Mouse (Mus musculus) G1E-ER4 (cell line): ENCODE measurements around the gene Stam. TPM values are rescaled to one million over a fixed set of nuclear protein-coding genes. Genes with fewer than 3 reads are reported as not detected.

Experiments
- GATA1 ChIP-seq: IDR thresholded peaks from one replicate; pipeline ENCODE4 v1.8.0; 2012; ENCODE audit warnings: low read length, inconsistent platforms
- polyA plus RNA-seq: library from polyadenylated mRNA; stranded (reverse); fragments of >175 nt; gene quantifications from 2 replicates; pipeline ENCODE4 v1.2.3, GENCODE M21; 2012

Gene Stam
- polyA plus RNA-seq, 1 experiment = 37.3 TPM

DNA sequence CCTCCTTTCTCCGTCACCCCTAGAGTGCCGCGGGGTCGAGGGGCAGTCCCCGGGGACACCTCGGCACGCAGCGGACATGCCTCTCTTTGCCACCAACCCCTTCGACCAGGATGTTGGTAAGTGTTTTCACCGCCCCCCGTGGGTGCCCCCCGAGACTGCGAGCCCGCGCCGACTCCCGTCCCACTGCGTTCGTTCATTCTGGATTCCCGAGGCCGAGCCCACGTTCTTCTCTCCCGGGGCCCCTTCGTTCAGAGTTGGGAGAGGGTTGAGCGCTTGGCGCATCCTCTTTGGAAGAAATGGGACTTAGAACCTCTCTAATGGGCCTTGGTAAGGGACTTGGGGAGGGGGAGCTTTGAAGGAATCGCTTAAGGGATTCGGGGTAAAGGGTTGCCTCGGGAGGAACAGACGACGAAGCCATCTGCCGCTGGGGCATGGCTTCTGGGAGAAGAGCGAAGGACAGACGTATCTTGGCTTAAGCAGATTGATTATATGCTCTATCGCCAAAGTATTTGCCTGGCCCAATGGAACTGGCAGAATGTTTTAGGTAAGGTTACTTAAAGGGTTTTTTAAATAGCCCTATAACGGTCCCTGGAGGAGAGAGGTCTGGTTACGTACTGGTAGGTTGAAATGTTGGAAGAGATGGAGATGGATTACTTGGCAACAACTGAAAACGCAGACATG, 463 bp downstream of the Stam start:
- no peak for TF ChIP-seq GATA1

GRCm38 (mm10) chr2:14100533-14100932, 26.6 kb downstream of the Stam start:
- no peak for TF ChIP-seq GATA1

DNA sequence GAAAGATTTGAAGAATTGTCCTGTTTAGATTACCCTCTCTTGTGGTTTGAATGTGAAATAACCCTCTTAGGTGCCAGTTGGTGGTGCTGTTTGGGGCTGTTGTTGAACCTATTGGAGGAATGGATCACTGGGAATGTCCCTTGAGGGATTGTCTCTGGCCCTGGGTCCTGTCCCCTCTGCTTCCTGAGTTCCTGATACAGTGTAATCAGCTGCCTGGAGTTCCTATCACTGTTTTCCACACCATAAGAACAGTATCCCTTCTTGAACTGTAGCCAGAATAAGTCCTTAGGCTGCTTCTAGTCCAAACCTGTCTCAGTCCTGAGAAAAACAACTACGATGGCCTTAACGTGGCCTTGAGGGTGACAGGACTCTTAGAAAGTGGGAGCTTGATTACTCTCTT, 28.7 kb downstream of the Stam start:
- no peak for TF ChIP-seq GATA1

DNA sequence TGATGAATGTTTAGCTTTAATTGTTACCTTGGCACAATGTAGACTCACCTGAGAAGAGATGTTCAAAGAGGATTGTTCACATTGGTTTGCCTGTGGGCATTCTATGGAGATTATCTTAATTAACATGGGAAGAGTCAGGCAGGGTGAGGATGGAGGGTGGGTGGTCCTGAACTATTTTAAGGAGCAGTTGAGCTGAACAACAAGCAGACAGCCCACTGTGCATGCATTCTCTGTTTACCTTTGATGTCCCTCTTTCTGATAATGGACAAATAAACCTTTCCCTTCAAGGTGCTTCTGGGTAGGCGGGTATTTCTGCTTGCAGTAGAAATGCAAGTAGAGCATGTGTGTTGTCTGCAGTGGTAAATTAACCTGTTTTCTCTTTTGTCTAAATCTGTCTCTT, 30.0 kb downstream of the Stam start:
- TF ChIP-seq GATA1 = no peak

GRCm38 (mm10) chr2:14107673-14108072, 33.8 kb downstream of the Stam start:
- TF ChIP-seq GATA1 = no peak

GRCm38 (mm10) chr2:14126387-14126786, 52.5 kb downstream of the Stam start:
- no peak for TF ChIP-seq GATA1

GRCm38 (mm10) chr2:14127629-14128028, 53.7 kb downstream of the Stam start:
- no peak for TF ChIP-seq GATA1

GRCm38 (mm10) chr2:14130641-14131339, 56.9 kb downstream of the Stam start:
- TF ChIP-seq GATA1 = no peak

- TF ChIP-seq GATA1 = no peak
These were observed 58.8 kb downstream of the Stam start for GRCm38 (mm10) chr2:14132468-14133326.

DNA sequence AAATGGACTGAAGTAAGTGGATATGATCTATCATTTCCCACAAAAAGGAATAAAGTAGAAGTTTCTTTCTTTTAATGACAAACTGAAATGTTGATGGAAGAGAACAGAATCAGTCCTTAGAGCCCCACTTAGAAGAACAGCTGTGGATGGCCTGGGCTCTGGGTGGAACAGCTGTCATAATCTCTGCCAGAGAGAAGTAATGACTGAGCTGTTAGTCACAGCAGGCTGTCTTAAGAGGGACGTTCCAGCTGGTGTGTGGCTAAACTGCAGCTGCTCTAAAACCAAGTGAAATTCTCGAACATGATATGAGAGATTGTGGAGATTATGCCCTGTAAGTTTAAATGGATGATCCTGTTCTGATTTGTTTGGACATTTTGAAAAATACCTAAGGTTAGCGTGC, 63.0 kb downstream of the Stam start:
- no peak for TF ChIP-seq GATA1

- TF ChIP-seq GATA1 = no peak
These were observed 65.7 kb downstream of the Stam start for GRCm38 (mm10) chr2:14139590-14139989.

DNA sequence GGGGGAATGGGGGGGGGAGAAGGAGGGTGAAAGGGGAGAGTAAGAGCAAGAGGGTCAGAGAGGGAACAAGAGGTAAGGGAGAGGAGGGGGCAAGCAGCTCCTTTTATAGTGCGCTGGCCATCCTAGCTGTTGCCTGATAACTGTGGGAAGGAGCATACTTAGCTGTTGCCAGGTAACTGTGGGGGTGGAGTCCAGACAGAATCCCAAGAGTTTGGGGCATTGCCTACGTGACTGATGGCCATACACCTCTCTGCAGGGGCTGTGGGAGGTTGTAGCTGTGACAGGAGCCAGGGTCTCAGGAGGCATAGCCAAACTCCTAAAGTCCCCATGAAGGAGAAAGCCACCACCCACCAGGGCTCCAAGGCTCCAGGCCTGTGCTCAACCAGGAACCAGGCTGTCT, 66.1 kb downstream of the Stam start:
- no peak for TF ChIP-seq GATA1

DNA sequence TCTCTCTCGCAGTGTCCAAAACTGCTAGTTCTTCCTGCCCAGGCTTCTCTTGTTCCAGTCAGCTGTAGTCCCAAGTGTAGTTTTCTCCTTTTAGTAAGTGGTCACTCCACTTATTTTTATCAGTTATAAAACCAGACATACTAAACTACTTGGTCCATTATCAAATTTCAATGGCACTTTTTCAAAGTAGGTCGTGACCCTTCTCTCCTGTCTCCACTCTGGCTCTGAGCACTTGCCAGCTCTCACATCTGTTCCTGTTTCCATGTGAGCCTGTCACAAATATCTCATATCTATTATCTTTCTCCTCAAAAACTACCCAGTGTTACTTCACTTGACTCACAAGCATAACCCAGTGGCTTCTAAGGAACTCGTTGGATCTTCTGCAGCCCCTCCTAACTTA, 71.4 kb downstream of the Stam start:
- no peak for TF ChIP-seq GATA1

GRCm38 (mm10) chr2:14146913-14147312, 73.0 kb downstream of the Stam start:
- no peak for TF ChIP-seq GATA1

- TF ChIP-seq GATA1 = no peak
These were observed 76.9 kb downstream of the Stam start for GRCm38 (mm10) chr2:14150829-14151228.

DNA sequence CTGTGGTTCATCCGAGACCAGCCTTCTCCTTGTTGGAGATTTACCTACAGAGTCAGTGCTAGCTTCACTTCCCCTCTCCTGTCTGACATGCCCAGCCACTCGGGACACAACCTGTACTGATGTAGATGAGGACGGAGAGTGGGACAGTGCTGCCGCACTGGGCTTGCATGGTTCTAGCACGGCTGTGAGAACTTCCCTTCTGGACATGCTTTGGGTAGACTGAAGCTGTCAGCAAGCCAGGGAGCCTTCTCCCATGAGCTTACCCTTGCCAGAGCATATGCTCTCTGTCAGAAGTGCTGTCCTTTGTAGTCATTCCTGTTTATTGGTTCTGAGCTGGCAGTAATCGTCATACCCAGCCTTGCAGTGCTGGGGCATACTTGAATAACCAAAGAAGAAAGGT, 78.0 kb downstream of the Stam start:
- TF ChIP-seq GATA1 = no peak
